Mouse (Mus musculus): Measurements from ENCODE around the gene Rbpms2.

GRCm38 (mm10) chr9:65672996-65673395 is 43.5 kb downstream of the Rbpms2 start:
- TF ChIP-seq POLR2A (IDR thresholded peaks at IDR 0.05; ENCODE audit: borderline replicate concordance, control insufficient read depth, low read depth, low read length) (no peak), CTCF (IDR thresholded peaks at IDR 0.05; ENCODE audit: control insufficient read depth, insufficient read depth, low read length) (no peak)

Data from bone marrow, adult 2 months (tissue).